Mouse (Mus musculus) left cerebral cortex, postnatal 25 days (tissue): ENCODE results near the gene Uba5. TPM values are rescaled to one million over a fixed set of nuclear protein-coding genes. Genes with fewer than 3 reads are reported as not detected.

ENCODE experiments used
- DNase-seq, 2 experiments: peaks; one replicate each; pipeline ENCODE4 v3.0.0; 2022; ENCODE audit warnings: low spot score in 2 of 2, mixed read lengths in 1 of 2
- intact Hi-C: fragments of 180-260 bp; cut with DNase I; formaldehyde crosslinking; loops from one replicate; pipeline ENCODE4 v1.15.1; 2025
- total RNA-seq, 2 experiments: library from RNA; stranded (reverse); gene quantifications; 2 replicates each; pipeline ENCODE4 v1.2.3; 2021

Uba5 gene
- total RNA-seq = 10 to 100 TPM; 39.8 to 42.0 TPM

GRCm38 (mm10) chr9:104062430-104063243, at the start of gene Uba5:
Gene Uba5 (minus strand): TSS chr9:104063134.
- intact Hi-C loops = loop anchor here (2.0 kb wide), 1 partner anchor 60 kb away; the partner anchor contains the start of gene Nphp3
- DNase-seq = peak in 1 of 2 experiments; percentile 79

GRCm38 (mm10) chr9:104109151-104109550, 46.2 kb upstream of the Uba5 start:
- DNase-seq = no peak
- intact Hi-C loops = no loop called here

- intact Hi-C loops = no loop called here
- DNase-seq = no peak
Measured at GRCm38 (mm10) chr9:104108571-104109143, 45.7 kb upstream of the Uba5 start.

- DNase-seq = no peak
- intact Hi-C loops = no loop called here
Measured at GRCm38 (mm10) chr9:104107482-104107881, 44.5 kb upstream of the Uba5 start.

- DNase-seq = no peak
- intact Hi-C loops = no loop called here
Measured at GRCm38 (mm10) chr9:104106930-104107329, 44.0 kb upstream of the Uba5 start.

GRCm38 (mm10) chr9:104104986-104105385, 42.1 kb upstream of the Uba5 start:
- DNase-seq = no peak
- intact Hi-C loops = no loop called here

GRCm38 (mm10) chr9:104102901-104103300, 40.0 kb upstream of the Uba5 start:
- intact Hi-C loops = no loop called here
- DNase-seq = no peak

GRCm38 (mm10) chr9:104102301-104102700, 39.4 kb upstream of the Uba5 start:
- DNase-seq = no peak
- intact Hi-C loops = no loop called here

GRCm38 (mm10) chr9:104101458-104101857, 38.5 kb upstream of the Uba5 start:
- DNase-seq = peak in 1 of 2 experiments; percentile 44
- intact Hi-C loops = no loop called here

GRCm38 (mm10) chr9:104100822-104101221, 37.9 kb upstream of the Uba5 start:
- intact Hi-C loops = no loop called here

GRCm38 (mm10) chr9:104099060-104099459, 36.1 kb upstream of the Uba5 start:
- intact Hi-C loops = no loop called here
- DNase-seq = no peak

More at GRCm38 (mm10) chr9:104100822-104101221, 37.9 kb upstream of the Uba5 start:
- DNase-seq = no peak

- no peak for DNase-seq
- intact Hi-C loops = no loop called here
Measured at GRCm38 (mm10) chr9:104098256-104098655, 35.3 kb upstream of the Uba5 start.

- no peak for DNase-seq
- intact Hi-C loops = no loop called here
Measured at GRCm38 (mm10) chr9:104092945-104093344, 30.0 kb upstream of the Uba5 start.

- intact Hi-C loops = no loop called here
- no peak for DNase-seq
Measured at GRCm38 (mm10) chr9:104088555-104088954, 25.6 kb upstream of the Uba5 start.

GRCm38 (mm10) chr9:104085730-104086429, 22.9 kb upstream of the Uba5 start:
- intact Hi-C loops = no loop called here
- DNase-seq = no peak

- intact Hi-C loops = no loop called here
- no peak for DNase-seq
Measured at GRCm38 (mm10) chr9:104080038-104080437, 17.1 kb upstream of the Uba5 start.

GRCm38 (mm10) chr9:104079379-104079778, 16.4 kb upstream of the Uba5 start:
- DNase-seq = peak; percentile 20 to 30
- intact Hi-C loops = loop anchor here (10.0 kb wide), 2 partner anchors 105 to 225 kb away; no protein-coding TSS in a partner anchor

GRCm38 (mm10) chr9:104078780-104079179, 15.8 kb upstream of the Uba5 start:
- intact Hi-C loops = loop anchor here (10.0 kb wide), 2 partner anchors 106 to 226 kb away; no protein-coding TSS in a partner anchor

GRCm38 (mm10) chr9:104075808-104076207, 12.9 kb upstream of the Uba5 start:
- DNase-seq = no peak
- intact Hi-C loops = loop anchor here (10.0 kb wide), 2 partner anchors 109 to 229 kb away; no protein-coding TSS in a partner anchor

More at GRCm38 (mm10) chr9:104078780-104079179, 15.8 kb upstream of the Uba5 start:
- DNase-seq = no peak
